Mouse (Mus musculus): Measurements from ENCODE around the gene Slc25a3. TPM values are rescaled to one million over a fixed set of nuclear protein-coding genes. Genes with fewer than 3 reads are reported as not detected.
A peak's percentile ranks its signal among the peaks of the same experiment; 100 is the strongest.

Slc25a3 gene
- 400 and 412 TPM in 2 replicates for polyA plus RNA-seq (2016; fragmentation: Nextera tagmentation; extraction: Ambion mirVana)

DNA sequence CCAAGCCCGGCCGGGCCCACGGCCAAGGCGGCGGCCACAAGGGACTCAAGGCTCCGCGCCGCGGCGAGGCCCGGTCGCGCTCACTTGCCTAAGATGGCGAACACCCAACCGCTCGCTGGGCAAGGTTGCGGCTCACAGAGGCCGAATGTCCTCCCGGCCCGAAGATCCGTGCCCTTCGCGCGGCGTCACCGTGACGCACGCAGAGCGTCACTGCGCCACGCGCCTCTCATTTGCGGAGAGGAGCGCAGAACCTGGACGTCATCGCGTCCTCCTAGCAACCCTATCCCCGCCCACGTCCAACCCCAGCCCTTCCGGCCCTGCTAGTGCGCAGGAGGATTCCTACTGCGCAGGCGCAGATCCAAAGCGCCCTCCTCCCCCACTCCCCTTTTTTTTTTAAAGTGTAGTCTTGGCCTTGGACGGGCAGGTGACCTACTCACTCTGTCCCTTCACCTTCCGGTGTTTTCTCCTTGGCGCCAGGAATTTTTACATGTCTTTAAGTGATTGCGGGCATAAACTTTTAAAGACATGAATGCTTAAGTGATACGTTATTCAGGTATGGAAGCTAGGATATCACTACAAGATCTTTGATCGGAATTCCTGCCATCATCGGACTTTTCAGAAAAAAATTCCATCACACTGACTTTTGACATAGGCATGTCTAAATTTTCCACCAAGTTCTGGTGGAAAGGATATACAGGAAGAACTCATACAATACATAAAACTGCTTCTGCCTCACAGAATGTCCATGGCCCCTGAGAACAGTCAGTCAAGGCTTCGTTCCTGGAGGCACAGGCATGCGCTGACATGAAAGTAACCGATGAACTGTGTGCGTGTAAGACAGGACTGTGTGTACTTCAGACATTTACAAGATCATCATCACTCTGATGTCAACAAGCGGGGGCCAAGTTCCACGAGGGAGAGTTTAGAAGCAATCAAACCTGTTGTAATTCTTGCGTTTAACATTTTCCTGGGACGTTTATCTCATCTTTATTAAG lies at the start of gene Slc25a3:
TSS of gene Slc25a3 (minus strand) at position 232 of the 995 bp plus-strand sequence.
- peak within 1 kb of the TSS; percentile 89 for H3K27ac ChIP-seq
- H3K36me3 ChIP-seq, result peaks cover 26% of the 10 kb centered on the region
- H3K9me3 ChIP-seq, result no peaks in the 10 kb centered on the region
- H3K4me1 ChIP-seq, result peaks cover 17% of the 10 kb centered on the region
- ATAC-seq (ENCODE audit: insufficient number of reproducible peaks, insufficient read depth, low FRiP score, low TSS enrichment), result peak; percentile 99
- peak within 1 kb of the TSS; percentile 93 for H3K4me3 ChIP-seq
- no peaks in the 10 kb centered on the region for H3K27me3 ChIP-seq
- peak within 1 kb of the TSS; percentile 90 for H3K4me2 ChIP-seq (replicated peaks)
- peak within 1 kb of the TSS; percentile 99 for H3K9ac ChIP-seq
- WGBS, result 14% methylated on average over 59 of the region's 59 CpGs

DNA sequence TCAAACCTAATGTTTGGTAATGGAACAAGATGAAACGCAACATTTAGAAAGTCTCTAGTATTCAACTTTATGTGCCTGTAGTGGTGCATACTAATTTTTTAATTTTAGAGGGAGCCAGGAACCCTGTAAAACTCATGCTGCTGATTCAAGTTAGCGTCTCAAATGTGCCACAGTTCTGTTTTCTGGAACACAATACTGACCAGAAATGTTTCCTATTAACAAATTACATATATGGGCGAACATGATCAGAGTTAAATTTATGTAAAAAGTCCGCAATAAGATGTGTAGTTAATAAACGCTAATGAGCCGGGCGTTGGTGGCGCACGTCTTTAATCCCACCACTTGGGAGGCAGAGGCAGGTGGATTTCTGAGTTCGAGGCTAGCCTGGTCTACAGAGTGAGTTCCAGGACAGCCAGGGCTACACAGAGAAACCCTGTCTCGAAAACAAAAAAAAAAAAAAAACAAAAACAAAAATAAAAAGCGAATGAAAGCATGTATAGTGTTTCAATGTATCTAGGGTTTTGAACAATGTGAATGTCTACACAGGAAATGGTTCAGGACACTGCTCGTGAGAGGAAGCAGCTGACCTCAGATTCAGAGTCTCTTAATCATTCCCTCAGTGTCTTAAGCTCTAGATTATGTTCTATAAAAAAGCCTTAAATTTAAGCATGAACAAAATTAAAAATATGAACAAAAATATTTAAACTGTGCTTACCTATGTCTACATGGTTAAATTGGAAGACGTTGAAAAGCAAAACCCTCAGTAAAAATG lies 48.7 kb upstream of the Slc25a3 start:
- 77% methylated on average over 14 of the region's 14 CpGs for WGBS
- no peak for ATAC-seq (ENCODE audit: insufficient number of reproducible peaks, insufficient read depth, low FRiP score, low TSS enrichment)

DNA sequence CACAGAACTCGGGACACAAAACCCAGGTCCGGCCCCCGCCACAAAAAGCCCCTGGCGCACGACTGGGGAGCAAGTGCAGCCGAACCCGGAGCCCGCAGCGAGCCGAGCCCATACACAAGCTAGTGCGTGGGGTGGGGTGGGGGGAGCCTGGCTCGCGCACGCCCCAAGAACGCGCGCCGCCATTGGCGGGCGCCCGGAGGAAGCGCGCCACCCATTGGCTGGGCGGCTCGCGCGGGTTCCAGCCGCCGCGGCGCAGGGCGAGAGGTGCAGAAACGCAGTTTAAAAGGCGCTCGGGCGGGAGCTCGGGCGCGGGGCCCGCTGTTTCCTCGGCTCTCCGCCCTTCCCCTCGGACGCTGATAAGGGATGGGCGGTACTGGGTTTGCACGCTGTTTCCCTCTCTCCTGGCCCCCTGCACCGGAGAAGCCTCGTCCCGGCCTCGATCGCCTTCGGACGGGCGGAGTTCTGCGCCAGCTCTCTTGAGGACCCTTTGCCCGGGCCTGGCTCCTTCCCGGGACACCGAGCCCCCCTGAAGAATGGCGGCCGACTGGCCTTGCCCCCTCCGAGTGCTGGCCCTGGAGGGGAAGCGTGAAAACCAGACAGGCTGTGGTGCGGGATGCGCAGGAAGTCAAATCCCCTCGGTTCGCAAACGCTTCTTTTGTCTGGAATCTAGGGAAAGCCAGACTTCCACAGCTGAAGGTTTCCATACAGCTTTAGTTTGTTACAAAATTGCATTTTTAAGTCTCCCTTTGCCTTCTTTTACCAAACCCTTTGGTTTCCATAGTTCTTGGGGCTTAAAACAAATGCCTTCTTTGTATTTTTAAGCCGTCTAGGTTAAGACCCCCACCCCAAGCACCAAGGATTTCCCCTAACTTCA lies 47.8 kb upstream of the Slc25a3 start:
- WGBS, result under 1% methylated on average over 65 of the region's 68 CpGs
- ATAC-seq (ENCODE audit: insufficient number of reproducible peaks, insufficient read depth, low FRiP score, low TSS enrichment), result peak; percentile 95
- H3K4me3 ChIP-seq, result peak overlapping the region; percentile 96
- peak overlapping the region; percentile 72 for H3K4me2 ChIP-seq (replicated peaks)
- H3K9ac ChIP-seq, result peak overlapping the region; percentile 100
- H3K9me3 ChIP-seq, result no peaks in the 10 kb centered on the region
- H3K27me3 ChIP-seq, result no peaks in the 10 kb centered on the region
- peak overlapping the region; percentile 100 for H3K27ac ChIP-seq
- no peaks in the 10 kb centered on the region; the same call in 1 of the 2 replicates for H3K36me3 ChIP-seq
- peaks cover 21% of the 10 kb centered on the region for H3K4me1 ChIP-seq

More for the DNA sequence above, 48.7 kb upstream of the Slc25a3 start:
- Histone ChIP-seq H3K4me3 (peak overlapping the region; percentile 96), H3K27me3 (no peaks in the 10 kb centered on the region), H3K9ac (peak overlapping the region; percentile 100), H3K27ac (peak overlapping the region; percentile 100), H3K36me3 (no peaks in the 10 kb centered on the region; the same call in 1 of the 2 replicates), H3K9me3 (no peaks in the 10 kb centered on the region), H3K4me1 (peaks cover 20% of the 10 kb centered on the region), H3K4me2 (replicated peaks) (peak overlapping the region; percentile 72)

DNA sequence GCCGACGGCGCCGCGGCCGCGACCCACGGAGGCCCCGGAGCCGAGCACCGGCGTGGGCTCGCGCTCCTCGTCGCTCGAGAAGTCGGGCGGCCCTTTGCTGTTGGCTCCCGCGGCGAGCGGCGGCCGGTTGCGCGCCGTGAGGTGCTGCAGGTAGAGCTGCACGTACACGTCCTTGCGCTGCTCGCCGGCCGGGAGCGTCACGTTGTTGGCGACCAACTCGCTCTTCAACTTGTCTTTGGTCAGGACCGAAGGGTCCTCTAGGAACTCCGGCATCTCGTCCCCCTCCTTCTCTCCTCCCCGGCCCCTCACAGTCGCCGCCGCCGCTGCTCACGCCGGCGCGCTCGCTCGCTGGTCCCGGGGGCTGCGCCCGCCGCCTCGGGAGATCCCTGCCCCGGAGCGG lies 47.2 kb upstream of the Slc25a3 start:
- under 1% methylated on average over 59 of the region's 59 CpGs for WGBS

DNA sequence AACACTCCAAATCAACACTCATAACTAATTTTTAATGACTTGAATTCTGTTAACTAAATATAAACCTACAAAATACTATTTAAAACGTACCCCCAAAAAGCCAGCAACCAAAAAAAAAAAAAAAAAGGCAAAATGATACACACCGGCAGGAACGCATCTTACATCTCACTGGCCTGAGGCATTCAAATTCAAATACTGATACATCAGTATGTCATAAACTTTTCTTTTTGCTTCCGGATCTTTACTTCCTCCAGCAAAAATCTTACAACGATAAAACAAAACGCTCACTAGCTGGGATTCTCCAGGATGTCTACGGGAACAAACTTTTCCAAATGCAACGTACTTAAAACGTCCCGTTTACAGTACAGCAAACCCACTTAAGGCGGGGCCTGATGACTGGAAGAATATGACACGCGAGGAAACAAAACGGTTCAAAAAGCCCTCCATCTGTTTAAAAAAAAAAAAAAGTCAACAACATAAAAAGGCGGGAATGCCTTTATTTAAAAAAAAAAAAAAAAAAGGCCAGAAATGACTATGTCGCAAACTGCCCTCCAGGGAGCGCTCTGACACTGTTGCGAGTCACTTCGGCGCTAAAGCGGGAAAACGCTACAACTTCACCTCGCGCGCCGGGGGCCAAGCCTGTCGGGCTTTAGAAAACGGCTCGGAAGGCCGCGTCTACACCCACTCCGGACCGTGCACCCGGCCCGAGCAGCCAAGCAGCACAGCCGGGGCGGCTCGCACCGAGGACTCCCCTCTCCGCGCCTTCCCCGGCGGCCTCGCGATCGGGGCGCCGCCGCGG lies 46.5 kb upstream of the Slc25a3 start:
- H3K27ac ChIP-seq, result peak overlapping the region; percentile 100
- no peaks in the 10 kb centered on the region for H3K9me3 ChIP-seq
- peak overlapping the region; percentile 72 for H3K4me2 ChIP-seq (replicated peaks)
- WGBS, result under 1% methylated on average over 50 of the region's 50 CpGs
- peaks cover 21% of the 10 kb centered on the region for H3K4me1 ChIP-seq
- ATAC-seq (ENCODE audit: insufficient number of reproducible peaks, insufficient read depth, low FRiP score, low TSS enrichment), result no peak
- H3K9ac ChIP-seq, result peak overlapping the region; percentile 100
- peak overlapping the region; percentile 96 for H3K4me3 ChIP-seq
- no peaks in the 10 kb centered on the region for H3K27me3 ChIP-seq
- H3K36me3 ChIP-seq, result peaks cover 5% of the 10 kb centered on the region; the same call in 1 of the 2 replicates

More for the DNA sequence above, 47.2 kb upstream of the Slc25a3 start:
- no peaks in the 10 kb centered on the region for H3K9me3 ChIP-seq
- peaks cover 21% of the 10 kb centered on the region for H3K4me1 ChIP-seq
- H3K27me3 ChIP-seq, result no peaks in the 10 kb centered on the region
- peak overlapping the region; percentile 100 for H3K27ac ChIP-seq
- no peaks in the 10 kb centered on the region; the same call in 1 of the 2 replicates for H3K36me3 ChIP-seq
- peak overlapping the region; percentile 72 for H3K4me2 ChIP-seq (replicated peaks)
- peak overlapping the region; percentile 100 for H3K9ac ChIP-seq
- ATAC-seq (ENCODE audit: insufficient number of reproducible peaks, insufficient read depth, low FRiP score, low TSS enrichment), result peak; percentile 50
- peak overlapping the region; percentile 96 for H3K4me3 ChIP-seq

DNA sequence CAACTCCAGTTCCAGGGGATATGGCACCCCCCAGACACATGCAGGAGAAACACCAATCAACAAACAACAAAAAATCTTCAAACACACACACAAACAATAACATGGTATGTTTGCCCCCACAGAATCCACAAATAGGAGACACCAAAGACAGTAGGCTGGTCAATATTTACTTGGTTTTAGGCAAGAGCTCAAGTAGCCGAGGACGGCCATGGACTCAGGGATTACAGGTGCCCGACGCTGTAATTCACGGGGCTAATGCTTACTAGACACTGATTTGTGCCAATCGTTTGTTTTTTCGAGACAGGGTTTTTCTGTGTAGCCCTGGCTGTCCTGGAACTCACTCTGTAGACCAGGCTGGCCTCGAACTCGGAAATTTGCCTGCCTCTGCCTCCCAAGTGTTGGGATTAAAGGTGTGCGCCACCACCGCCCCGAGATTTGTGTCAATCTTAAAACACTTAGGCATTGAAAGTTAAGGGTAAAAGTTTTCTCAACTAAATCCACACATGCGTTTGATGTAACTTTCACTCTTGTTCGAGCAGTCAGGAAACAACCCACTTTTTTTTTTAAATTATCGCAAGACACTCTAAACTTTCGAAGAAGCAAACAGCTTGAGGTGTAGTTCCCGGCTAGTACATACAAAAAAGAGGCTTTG lies 45.7 kb upstream of the Slc25a3 start:
- Histone ChIP-seq H3K4me1 (peaks cover 21% of the 10 kb centered on the region), H3K9ac (peak overlapping the region; percentile 100; the same call in 1 of the 2 replicates), H3K27me3 (no peaks in the 10 kb centered on the region), H3K4me3 (peak overlapping the region; percentile 96), H3K36me3 (peaks cover 11% of the 10 kb centered on the region), H3K4me2 (replicated peaks) (peak overlapping the region; percentile 72), H3K27ac (0 out of 2 replicates have a peak overlapping the region, but pooled peaks have one; percentile 23), H3K9me3 (no peaks in the 10 kb centered on the region)
- ATAC-seq (ENCODE audit: insufficient number of reproducible peaks, insufficient read depth, low FRiP score, low TSS enrichment), result no peak
- 43% methylated on average over 17 of the region's 17 CpGs for WGBS

DNA sequence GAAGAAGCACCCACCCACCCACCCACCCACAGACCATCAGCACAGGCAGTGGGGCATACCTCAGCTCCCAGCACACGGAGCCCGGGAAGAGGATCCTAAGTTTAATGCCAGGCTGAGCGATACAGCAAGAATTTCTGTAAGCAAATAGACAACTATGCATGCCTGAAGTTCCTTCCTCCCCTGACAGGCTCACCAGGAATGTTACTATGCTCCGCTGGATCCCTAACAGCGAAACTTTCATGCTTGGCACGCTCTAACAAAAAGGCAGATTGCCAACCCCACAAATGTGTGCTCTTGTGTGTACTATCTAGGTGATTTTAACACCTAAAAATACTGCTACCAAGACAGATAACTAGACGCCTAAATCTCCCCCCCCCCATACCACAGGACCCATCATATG lies 43.5 kb upstream of the Slc25a3 start:
- H3K4me2 ChIP-seq (replicated peaks), result peak overlapping the region; percentile 35
- H3K27me3 ChIP-seq, result no peaks in the 10 kb centered on the region
- no peak overlapping the region for H3K9ac ChIP-seq
- H3K4me3 ChIP-seq, result no peak overlapping the region
- H3K36me3 ChIP-seq, result peaks cover 30% of the 10 kb centered on the region
- no peak for ATAC-seq (ENCODE audit: insufficient number of reproducible peaks, insufficient read depth, low FRiP score, low TSS enrichment)
- 68% methylated on average over 7 of the region's 7 CpGs for whole genome bisulfite sequencing
- H3K4me1 ChIP-seq, result peaks cover 21% of the 10 kb centered on the region
- H3K9me3 ChIP-seq, result no peaks in the 10 kb centered on the region
- no peak overlapping the region for H3K27ac ChIP-seq

DNA sequence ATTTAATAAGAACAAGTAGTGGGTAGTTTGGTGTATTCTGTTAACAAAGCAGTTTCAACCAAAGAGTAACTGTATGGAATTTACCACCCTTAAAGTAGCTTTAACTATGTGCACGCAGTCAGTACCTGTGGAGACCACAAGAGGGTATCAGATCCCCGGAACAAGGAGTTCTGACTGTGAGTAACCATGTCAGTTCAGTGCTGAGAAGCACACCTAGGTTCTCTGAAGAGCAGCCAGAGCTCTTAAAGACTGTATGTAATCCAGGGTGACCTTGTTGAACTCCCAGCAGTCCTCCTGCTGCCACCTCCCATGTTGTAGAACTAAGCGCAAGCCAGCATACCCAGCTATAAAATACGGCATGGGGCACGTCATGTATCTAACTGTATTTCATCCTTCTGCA lies 43.0 kb upstream of the Slc25a3 start:
- H3K4me3 ChIP-seq, result no peak overlapping the region
- no peaks in the 10 kb centered on the region for H3K27me3 ChIP-seq
- H3K36me3 ChIP-seq, result peaks cover 34% of the 10 kb centered on the region
- no peak for ATAC-seq (ENCODE audit: insufficient number of reproducible peaks, insufficient read depth, low FRiP score, low TSS enrichment)
- H3K4me2 ChIP-seq (replicated peaks), result peak overlapping the region; percentile 35
- no peaks in the 10 kb centered on the region for H3K9me3 ChIP-seq
- no peak overlapping the region for H3K27ac ChIP-seq
- no peak overlapping the region for H3K9ac ChIP-seq
- WGBS, result 64% methylated on average over 5 of the region's 5 CpGs
- H3K4me1 ChIP-seq, result peaks cover 19% of the 10 kb centered on the region

DNA sequence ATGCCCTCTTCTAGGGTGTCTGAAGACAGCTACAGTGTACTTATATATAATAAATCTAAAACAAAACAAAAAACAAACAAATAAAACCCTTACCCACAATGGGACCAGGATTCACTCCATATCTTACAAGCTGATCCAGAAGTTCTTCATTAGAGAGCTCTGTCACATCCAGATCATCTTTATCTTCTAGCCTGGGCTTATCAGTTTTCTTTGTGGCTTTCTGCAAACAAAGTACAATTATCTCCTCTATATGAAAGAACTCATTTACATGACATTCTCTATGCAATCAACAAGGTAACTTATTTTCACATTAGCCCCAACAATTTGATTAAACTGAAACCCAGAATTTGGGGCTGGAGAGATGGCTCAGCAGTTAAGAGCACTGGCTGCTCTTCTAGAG lies 42.0 kb upstream of the Slc25a3 start:
- no peak overlapping the region for H3K4me3 ChIP-seq
- peaks cover 19% of the 10 kb centered on the region for H3K4me1 ChIP-seq
- ATAC-seq (ENCODE audit: insufficient number of reproducible peaks, insufficient read depth, low FRiP score, low TSS enrichment), result no peak
- no peaks in the 10 kb centered on the region for H3K27me3 ChIP-seq
- H3K27ac ChIP-seq, result no peak overlapping the region
- peaks cover 45% of the 10 kb centered on the region for H3K36me3 ChIP-seq
- H3K4me2 ChIP-seq (replicated peaks), result no peak overlapping the region
- H3K9ac ChIP-seq, result no peak overlapping the region
- no peaks in the 10 kb centered on the region for H3K9me3 ChIP-seq

DNA sequence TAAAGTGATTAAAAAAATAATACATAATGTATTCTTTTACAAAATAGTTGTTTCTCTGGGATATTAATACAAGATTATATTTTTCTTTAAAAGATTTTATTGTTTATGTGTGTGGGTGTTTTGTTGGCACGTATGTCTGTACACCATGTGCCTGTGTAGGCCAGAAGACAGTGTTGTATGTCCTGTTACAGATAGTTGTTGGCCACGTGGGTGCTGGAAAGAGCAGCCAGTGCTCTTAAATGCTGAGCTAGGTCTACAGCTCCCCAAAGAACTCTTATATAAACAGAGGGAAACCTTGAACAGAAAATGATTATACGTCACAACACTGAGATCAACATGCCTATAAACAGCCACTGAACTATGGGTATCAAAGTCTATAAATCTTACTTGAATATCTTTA lies 40.6 kb upstream of the Slc25a3 start:
- WGBS, result 86% methylated on average over 3 of the region's 3 CpGs
- no peaks in the 10 kb centered on the region for H3K27me3 ChIP-seq
- H3K9me3 ChIP-seq, result no peaks in the 10 kb centered on the region
- H3K4me2 ChIP-seq (replicated peaks), result no peak overlapping the region
- H3K36me3 ChIP-seq, result peaks cover 56% of the 10 kb centered on the region
- H3K4me3 ChIP-seq, result no peak overlapping the region
- no peak for ATAC-seq (ENCODE audit: insufficient number of reproducible peaks, insufficient read depth, low FRiP score, low TSS enrichment)
- peaks cover 19% of the 10 kb centered on the region for H3K4me1 ChIP-seq
- H3K27ac ChIP-seq, result no peak overlapping the region
- H3K9ac ChIP-seq, result no peak overlapping the region

Data from embryonic facial prominence, embryonic 12.5 days (tissue).